Mouse (Mus musculus) lung, embryonic 15.5 days (tissue): ENCODE measurements around the gene Sgf29. TPM values are rescaled to one million over a fixed set of nuclear protein-coding genes. Genes with fewer than 3 reads are reported as not detected.
A peak's percentile ranks its signal among the peaks of the same experiment; 100 is the strongest.
"Not testable (repeated sequence)": the region's sequence is repeated elsewhere in the genome, so short reads cannot be mapped to it uniquely, and the experiment has no call there.

ENCODE experiments used
- ATAC-seq: fragments of 200-750 bp; cut with Nextera tagmentation; 2 replicates; pipeline ENCODE4 v1.8.0; 2017; ENCODE audit warnings: moderate number of reproducible peaks, borderline replicate concordance; ENCODE audit not compliant: low FRiP score, low TSS enrichment; ENCODE audit errors: extremely low read depth
- H3K27ac ChIP-seq: fragments of 300-500 bp; sonication (generic); 2 replicates; pipeline ENCODE4 v1.5.1; 2015; ENCODE audit warnings: moderate library complexity, mild to moderate bottlenecking, inconsistent platforms
- H3K27me3 ChIP-seq: fragments of 300-500 bp; sonication (generic); 2 replicates; pipeline ENCODE4 v1.6.1; 2015; ENCODE audit warnings: inconsistent platforms
- H3K36me3 ChIP-seq: fragments of 300-500 bp; sonication (generic); 2 replicates; pipeline ENCODE4 v1.6.1; 2015; ENCODE audit warnings: inconsistent platforms
- H3K4me1 ChIP-seq: fragments of 300-500 bp; sonication (generic); 2 replicates; pipeline ENCODE4 v1.6.1; 2015; ENCODE audit warnings: inconsistent platforms
- H3K4me2 ChIP-seq: fragments of 300-500 bp; sonication (generic); 2 replicates; pipeline ENCODE4 v1.6.1; 2015; ENCODE audit warnings: inconsistent platforms, mild to moderate bottlenecking, moderate library complexity
- H3K4me3 ChIP-seq: fragments of 300-500 bp; sonication (generic); 2 replicates; pipeline ENCODE4 v1.5.1; 2015; ENCODE audit warnings: mild to moderate bottlenecking, inconsistent platforms
- H3K9ac ChIP-seq: fragments of 300-500 bp; sonication (generic); 2 replicates; pipeline ENCODE4 v1.6.1; 2015; ENCODE audit warnings: inconsistent platforms
- H3K9me3 ChIP-seq: fragments of 300-500 bp; sonication (generic); 2 replicates; pipeline ENCODE4 v1.6.1; 2016; ENCODE audit warnings: inconsistent platforms
- WGBS: fragments of 180-500 bp; shearing (Covaris S2); methylation state at CpG from one replicate; pipeline ENCODE4 v1.1.7; 2015; 5-methylcytosine and 5-hydroxymethylcytosine counted together
- polyA plus RNA-seq: library from polyadenylated mRNA; unstranded; fragments of >200 nt; fragmentation: Nextera tagmentation; extraction: Ambion mirVana; gene quantifications from 2 replicates; pipeline ENCODE4 v1.2.1, GENCODE M21; 2015

Sgf29 gene
- polyA plus RNA-seq, 1 experiment from 2014 or later, result 47.3 TPM

DNA sequence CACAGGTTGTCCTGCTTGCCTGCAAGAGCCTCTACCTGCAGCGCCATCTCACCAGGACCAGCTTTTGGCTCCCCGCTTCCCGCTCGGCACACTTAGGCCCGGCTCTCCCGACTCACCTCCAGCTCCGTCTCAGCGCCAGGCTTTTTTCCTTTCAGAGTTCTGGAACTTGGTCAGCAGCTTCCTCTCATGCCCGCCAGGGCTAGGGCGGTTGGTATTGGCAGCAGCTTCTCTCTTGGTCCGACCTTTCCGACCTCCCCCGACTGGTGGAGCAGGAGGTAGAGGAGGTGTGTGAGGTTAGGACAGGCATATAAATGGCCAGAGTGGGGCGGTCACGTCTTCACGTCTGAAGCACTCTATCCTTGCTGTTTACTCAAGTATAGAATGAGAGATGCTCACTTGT lies 24.3 kb upstream of the Sgf29 start:
- Histone ChIP-seq H3K36me3 (no peaks in the 10 kb centered on the region), H3K4me2 (peak overlapping the region; percentile 2; the same call in 1 of the 2 replicates), H3K27me3 (no peaks in the 10 kb centered on the region), H3K9ac (no peak overlapping the region), H3K27ac (peak overlapping the region; percentile 30; the same call in 1 of the 2 replicates), H3K9me3 (no peaks in the 10 kb centered on the region), H3K4me1 (peaks cover 20% of the 10 kb centered on the region), H3K4me3 (0 out of 2 replicates have a peak overlapping the region, but pooled peaks have one; percentile 11)
- no peak for ATAC-seq
- WGBS, result 58% methylated on average over 16 of the region's 16 CpGs

DNA sequence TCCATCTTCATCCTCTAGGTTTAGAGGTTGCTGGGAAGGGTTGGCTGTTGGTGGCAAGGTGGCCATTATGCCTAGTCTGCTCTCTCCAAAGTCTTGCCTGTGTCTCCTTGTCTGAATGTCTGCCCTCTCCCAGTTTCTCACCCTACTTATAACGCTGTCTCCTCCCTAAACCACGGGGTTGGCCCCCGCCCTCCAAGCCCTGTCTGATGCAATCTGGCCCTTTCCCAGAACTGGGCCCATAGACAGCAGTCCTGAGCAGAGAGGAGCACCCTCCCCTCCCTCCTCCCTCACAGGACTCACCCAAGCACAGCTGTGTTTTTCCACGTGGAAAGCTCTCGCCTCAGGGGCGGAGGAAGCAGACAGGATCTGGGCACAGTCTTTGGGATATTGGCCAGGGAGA lies 23.7 kb upstream of the Sgf29 start:
- H3K4me2 ChIP-seq, result peak overlapping the region; percentile 2; the same call in 1 of the 2 replicates
- H3K4me3 ChIP-seq, result 0 out of 2 replicates have a peak overlapping the region, but pooled peaks have one; percentile 11
- H3K36me3 ChIP-seq, result no peaks in the 10 kb centered on the region
- peak overlapping the region; percentile 30; the same call in 1 of the 2 replicates for H3K27ac ChIP-seq
- H3K4me1 ChIP-seq, result peaks cover 15% of the 10 kb centered on the region
- H3K9me3 ChIP-seq, result no peaks in the 10 kb centered on the region
- ATAC-seq, result peak; percentile 89
- WGBS, result 24% methylated on average over 6 of the region's 6 CpGs
- H3K27me3 ChIP-seq, result no peaks in the 10 kb centered on the region
- H3K9ac ChIP-seq, result no peak overlapping the region

DNA sequence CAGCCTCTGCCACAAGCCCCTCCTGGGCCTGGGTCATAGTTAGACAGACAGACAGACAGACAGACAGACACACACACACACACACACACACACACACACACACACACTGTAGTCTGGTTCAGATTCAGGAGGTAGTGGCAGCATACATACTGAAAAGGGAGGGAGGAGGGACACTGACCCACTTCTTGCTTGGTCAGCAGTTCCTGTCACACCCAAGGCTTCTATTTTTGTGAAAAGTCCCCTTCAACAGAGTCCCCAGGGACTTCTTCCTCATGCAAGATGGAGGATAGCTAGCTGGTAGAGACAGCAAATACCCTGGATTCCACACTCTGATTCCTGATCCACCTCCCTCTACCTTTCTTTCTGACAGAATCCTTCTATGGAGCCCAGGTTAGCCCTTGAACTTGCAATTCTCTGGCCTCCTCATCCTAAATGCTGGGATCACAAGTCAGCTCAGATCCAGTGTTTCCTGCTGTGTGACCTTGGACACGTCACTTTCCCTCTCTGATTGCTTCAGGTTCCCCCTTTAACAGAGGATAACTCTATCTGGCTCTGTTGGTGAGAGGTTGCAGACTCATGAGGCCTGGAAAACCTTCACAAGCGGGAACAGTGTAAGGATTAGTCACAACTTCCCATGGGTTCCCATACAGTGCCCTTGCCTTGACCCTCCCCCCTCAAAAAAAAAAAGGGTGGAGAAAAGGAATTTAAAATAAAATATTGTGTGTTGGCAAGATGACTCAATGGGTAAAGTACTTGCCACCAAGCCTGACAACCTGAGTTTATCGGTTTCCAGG lies 23.1 kb upstream of the Sgf29 start:
- Histone ChIP-seq H3K36me3 (no peaks in the 10 kb centered on the region), H3K9me3 (no peaks in the 10 kb centered on the region), H3K4me3 (no peak overlapping the region), H3K4me2 (no peak overlapping the region), H3K4me1 (peaks cover 15% of the 10 kb centered on the region), H3K27me3 (no peaks in the 10 kb centered on the region), H3K27ac (no peak overlapping the region), H3K9ac (no peak overlapping the region)
- WGBS, result 80% methylated on average over 3 of the region's 3 CpGs
- ATAC-seq, result peak; percentile 37; the same call in 1 of the 2 replicates

DNA sequence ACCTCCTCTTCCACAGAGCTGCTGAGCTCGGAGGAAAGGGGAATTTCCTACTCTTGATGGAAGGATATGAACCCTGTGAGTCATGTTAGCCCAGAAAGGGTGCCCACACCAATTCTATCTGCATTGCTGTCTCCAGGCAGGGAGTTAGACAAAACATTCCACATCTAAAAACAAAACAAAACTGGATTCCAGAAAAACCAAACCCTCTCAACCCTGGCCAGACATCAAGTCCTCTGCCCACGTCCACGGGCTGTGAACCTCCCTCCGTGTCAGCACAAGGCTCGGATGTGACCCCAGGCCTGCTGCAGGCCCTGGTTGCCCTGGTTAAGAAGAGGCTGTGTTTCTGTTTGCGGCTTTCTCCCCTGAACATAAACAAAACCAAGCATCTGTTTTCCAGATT lies 21.0 kb upstream of the Sgf29 start:
- H3K4me2 ChIP-seq, result no peak overlapping the region
- H3K27me3 ChIP-seq, result no peaks in the 10 kb centered on the region
- H3K9ac ChIP-seq, result no peak overlapping the region
- no peak for ATAC-seq
- H3K9me3 ChIP-seq, result no peaks in the 10 kb centered on the region
- no peak overlapping the region for H3K4me3 ChIP-seq
- no peak overlapping the region for H3K27ac ChIP-seq
- no peaks in the 10 kb centered on the region for H3K36me3 ChIP-seq
- 46% methylated on average over 6 of the region's 6 CpGs for WGBS
- peaks cover 10% of the 10 kb centered on the region; the same call in 1 of the 2 replicates for H3K4me1 ChIP-seq

DNA sequence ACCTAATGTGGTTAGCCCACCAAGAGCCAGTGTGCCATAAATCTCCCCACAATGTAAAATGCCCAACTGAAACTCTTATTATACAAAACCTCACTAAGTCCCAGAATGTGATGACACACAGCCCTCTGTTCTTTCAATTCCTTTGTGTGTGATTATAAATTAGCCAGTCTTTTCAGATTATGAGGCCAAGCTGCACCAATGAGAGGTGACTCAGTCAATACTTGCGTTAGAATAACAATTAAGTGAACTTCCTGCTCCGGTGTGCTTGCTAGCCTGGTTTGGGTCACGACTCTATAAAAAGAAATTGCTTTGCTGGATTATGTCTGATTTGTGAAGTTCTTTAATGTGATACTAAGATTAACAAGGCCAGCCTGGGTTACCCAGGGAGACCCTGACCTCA lies 19.2 kb upstream of the Sgf29 start:
- Histone ChIP-seq H3K36me3 (no peaks in the 10 kb centered on the region), H3K9me3 (no peaks in the 10 kb centered on the region), H3K4me3 (no peak overlapping the region), H3K27ac (no peak overlapping the region), H3K9ac (no peak overlapping the region), H3K4me1 (peaks cover 8% of the 10 kb centered on the region; the same call in 1 of the 2 replicates), H3K27me3 (no peaks in the 10 kb centered on the region), H3K4me2 (no peak overlapping the region)
- WGBS, result 54% methylated on average over 3 of the region's 3 CpGs
- ATAC-seq, result no peak

DNA sequence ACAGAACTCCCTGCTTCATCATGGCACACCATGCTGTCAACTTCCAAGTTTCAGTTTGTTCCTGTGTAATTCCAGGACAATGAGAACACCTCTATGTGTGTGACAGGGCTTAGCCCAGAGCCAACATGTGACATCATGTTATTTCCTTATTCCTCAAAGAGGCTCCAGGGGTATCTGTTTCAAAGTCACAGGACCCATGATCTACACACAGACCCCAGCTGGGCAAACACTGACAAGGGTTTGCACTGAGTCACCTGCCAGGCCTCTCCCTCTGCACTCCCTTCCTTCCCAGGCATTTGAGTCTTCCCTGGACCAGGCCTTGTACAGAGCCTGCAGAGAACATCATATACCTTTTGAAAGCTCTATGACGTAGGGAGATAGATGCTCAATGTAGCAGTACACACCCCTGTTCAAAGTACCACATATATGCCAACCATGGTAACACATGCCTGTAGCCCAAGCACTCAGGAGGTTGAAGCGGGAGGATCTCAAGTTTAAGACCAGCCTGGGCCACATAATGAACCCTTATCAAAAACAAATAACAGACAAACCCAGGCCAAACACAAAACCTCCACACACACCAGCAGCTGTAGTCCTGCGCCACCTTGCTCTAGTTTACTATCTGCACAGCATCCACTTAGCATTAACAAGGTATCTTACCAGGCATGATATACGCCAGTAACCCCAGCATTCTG lies 18.1 kb upstream of the Sgf29 start, which contains the start of gene Nupr1:
Nupr1 (minus strand) TSS at position 38 of the 695 bp plus-strand sequence.
- ATAC-seq, result no peak
- WGBS, result 79% methylated on average over 4 of the region's 4 CpGs

DNA sequence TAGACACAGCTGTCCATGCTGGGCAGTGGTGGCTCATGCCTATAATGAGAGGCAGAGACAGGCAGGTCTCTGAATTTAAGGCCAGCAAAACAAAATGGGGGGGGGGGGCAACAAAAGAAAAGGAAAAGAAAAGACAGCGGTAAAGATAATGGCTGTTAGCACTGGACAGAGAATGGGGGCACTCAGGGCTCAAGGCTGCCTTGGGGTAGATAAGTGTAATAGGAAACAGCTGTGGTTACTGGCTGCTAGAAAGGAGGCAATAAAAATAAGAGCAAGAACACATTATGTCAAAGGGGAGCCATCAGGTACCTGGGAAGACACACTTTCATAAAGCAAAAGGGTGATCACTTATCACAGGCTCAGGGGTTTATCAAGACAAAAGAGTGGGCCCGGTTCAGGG lies 16.6 kb upstream of the Sgf29 start:
- Histone ChIP-seq H3K4me1 (no peaks in the 10 kb centered on the region), H3K9me3 (no peaks in the 10 kb centered on the region), H3K27me3 (no peaks in the 10 kb centered on the region), H3K4me3 (no peak overlapping the region), H3K27ac (no peak overlapping the region), H3K9ac (no peak overlapping the region), H3K36me3 (no peaks in the 10 kb centered on the region), H3K4me2 (no peak overlapping the region)
- ATAC-seq, result no peak
- WGBS, result 76% methylated on average over 2 of the region's 2 CpGs

More for the DNA sequence above, 18.1 kb upstream of the Sgf29 start, which contains the start of gene Nupr1:
- Histone ChIP-seq H3K4me2 (no peak within 1 kb of the TSS), H3K36me3 (no peaks in the 10 kb centered on the region), H3K9ac (no peak within 1 kb of the TSS), H3K4me3 (no peak within 1 kb of the TSS), H3K4me1 (no peaks in the 10 kb centered on the region), H3K27me3 (no peaks in the 10 kb centered on the region), H3K27ac (no peak within 1 kb of the TSS), H3K9me3 (no peaks in the 10 kb centered on the region)

DNA sequence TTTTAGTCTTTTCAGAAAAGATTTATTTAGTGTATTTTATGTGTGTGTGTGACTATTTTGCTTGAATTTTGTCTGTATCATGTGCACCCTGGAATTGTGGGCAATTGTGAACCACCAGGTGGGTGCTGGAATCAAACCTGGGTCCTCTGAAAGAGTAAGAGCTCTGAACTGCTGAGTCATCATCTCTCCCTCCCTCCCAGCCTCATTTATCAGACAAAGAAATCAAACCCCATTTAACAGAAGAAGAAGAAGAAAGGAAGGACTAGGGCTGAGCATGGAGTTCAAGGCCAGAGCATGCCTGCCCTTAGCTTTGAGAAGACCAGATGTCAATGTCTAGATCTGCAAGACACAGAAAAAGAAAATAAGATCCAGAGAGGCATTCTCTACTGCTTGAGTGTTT lies 13.7 kb upstream of the Sgf29 start:
- H3K27me3 ChIP-seq, result no peaks in the 10 kb centered on the region
- H3K4me3 ChIP-seq, result no peak overlapping the region
- H3K4me1 ChIP-seq, result no peaks in the 10 kb centered on the region
- H3K36me3 ChIP-seq, result no peaks in the 10 kb centered on the region
- no peak for ATAC-seq
- no peak overlapping the region for H3K4me2 ChIP-seq
- no peaks in the 10 kb centered on the region for H3K9me3 ChIP-seq
- no peak overlapping the region for H3K27ac ChIP-seq
- H3K9ac ChIP-seq, result no peak overlapping the region

DNA sequence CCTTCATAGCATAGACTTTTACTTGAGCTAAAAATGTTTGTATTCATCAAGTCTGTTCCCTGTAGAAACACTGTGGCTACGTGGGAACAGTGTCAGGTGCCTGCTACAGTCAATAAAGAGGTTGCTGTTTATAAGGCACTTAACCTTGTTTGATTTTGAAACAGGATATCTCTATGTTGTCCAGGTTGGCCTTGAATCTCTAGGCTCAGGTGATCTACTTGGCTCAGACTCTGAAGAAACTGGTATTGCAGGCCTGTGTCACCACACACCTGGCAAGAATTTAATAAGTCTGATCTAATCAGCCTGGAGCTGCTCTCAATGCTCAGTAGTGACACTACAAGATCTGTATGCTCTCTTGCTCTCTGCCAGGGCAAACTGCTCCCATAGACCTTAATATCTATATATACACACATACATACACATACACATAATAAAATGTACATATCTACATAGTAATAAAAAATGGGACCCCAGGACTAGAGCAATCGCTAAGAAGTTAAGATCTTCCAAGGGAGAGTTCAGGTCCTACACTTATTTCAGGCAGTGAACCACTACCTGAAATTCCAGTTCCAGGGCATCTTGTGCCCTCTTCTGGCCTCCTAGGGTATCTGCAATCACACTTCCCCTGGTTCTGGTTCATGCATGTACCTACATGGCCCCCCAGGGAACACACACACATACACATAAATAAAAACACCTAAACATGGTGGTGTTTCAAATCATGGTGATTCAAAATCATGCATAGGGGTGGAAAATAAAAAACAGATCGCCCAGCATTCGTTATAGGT lies 12.2 kb upstream of the Sgf29 start:
- Histone ChIP-seq H3K4me1 (no peaks in the 10 kb centered on the region), H3K27me3 (no peaks in the 10 kb centered on the region), H3K27ac (peak overlapping the region; percentile 41), H3K9me3 (no peaks in the 10 kb centered on the region), H3K9ac (no peak overlapping the region), H3K36me3 (no peaks in the 10 kb centered on the region), H3K4me3 (no peak overlapping the region), H3K4me2 (no peak overlapping the region)
- ATAC-seq, result 0 out of 2 replicates have a peak, but pooled peaks have one; percentile 19
- 12% methylated on average over 4 of the region's 4 CpGs for WGBS

DNA sequence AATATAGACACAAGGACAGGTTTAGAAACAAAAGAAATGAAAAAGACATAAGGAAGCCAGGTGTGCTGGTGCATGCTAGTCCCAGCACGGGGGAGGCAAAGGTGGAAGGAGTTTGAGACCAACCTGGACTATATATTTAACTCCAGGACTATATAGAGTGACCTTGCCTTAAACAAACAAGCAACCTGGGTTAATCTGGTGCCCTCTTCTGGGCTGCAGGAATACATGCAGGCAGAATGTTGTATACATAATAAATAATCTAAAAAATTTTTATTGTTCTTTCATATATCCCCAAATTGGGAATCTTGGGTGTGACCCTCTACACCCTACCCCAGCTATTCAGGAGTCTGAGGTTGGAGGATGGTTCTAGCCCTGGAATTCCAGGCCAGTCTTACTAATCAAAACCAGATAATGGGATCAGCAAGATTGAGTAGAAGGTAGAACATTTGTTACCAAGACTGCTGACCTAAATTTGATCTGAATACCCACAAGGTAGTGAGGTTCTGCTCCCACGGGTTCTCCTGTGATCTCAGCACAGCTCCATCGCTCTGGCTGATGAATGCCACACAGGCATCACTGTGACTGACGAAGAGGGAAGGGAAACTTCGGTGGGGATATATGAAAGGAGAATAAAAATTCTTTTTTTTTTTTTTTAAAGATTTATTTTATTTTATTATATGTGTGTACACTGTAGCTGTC lies 6.4 kb upstream of the Sgf29 start:
- ATAC-seq, result no peak
- H3K4me1 ChIP-seq, result no peaks in the 10 kb centered on the region
- no peak overlapping the region for H3K4me3 ChIP-seq
- no peak overlapping the region for H3K4me2 ChIP-seq
- H3K9ac ChIP-seq, result no peak overlapping the region
- H3K9me3 ChIP-seq, result no peaks in the 10 kb centered on the region
- H3K27me3 ChIP-seq, result no peaks in the 10 kb centered on the region
- WGBS, result 65% methylated on average over 5 of the region's 5 CpGs
- H3K27ac ChIP-seq, result no peak overlapping the region
- H3K36me3 ChIP-seq, result no peaks in the 10 kb centered on the region

DNA sequence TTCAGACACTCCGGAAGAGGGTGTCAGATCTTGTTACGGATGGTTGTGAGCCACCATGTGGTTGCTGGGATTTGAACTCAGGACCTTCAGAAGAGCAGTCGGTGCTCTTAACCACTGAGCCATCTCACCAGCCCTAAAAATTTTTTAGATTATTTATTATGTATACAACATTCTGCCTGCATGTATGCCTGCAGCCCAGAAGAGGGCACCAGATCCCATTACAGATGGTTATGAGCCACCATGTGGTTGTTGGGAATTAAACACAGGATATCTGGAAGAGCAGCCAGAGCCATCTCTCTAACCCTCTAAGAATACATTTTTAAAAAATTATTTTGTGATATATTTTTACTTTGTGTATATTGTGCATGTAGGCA lies 5.9 kb upstream of the Sgf29 start:
- not testable (repeated sequence) for H3K4me2 ChIP-seq, ATAC-seq, H3K4me3 ChIP-seq, H3K36me3 ChIP-seq, H3K9ac ChIP-seq, H3K9me3 ChIP-seq, H3K27me3 ChIP-seq, H3K27ac ChIP-seq, H3K4me1 ChIP-seq
- WGBS, result 55% methylated on average over 3 of the region's 3 CpGs
